Mouse (Mus musculus): ENCODE results near the gene Nkx2-5. TPM values are rescaled to one million over a fixed set of nuclear protein-coding genes. Genes with fewer than 3 reads are reported as not detected.

Nkx2-5 gene
- polyA plus RNA-seq, 1 experiment from 2014 or later: not detected

- H3K36me3 ChIP-seq: no peaks in the 10 kb centered on the region
- peak overlapping the region; percentile 43 for H3K4me2 ChIP-seq (replicated peaks)
- no peaks in the 10 kb centered on the region for H3K9me3 ChIP-seq
- H3K27me3 ChIP-seq: peaks cover 89% of the 10 kb centered on the region
- H3K4me3 ChIP-seq: peak overlapping the region; percentile 26
- no peak overlapping the region for H3K27ac ChIP-seq (replicated peaks)
- WGBS: 3% methylated on average over 19 of the region's 19 CpGs
- H3K4me1 ChIP-seq: peaks cover 18% of the 10 kb centered on the region
- H3K9ac ChIP-seq (replicated peaks): no peak overlapping the region
- ATAC-seq (ENCODE audit: low FRiP score, low read depth): no peak
These were observed 4.4 kb upstream of the Nkx2-5 start for GRCm38 (mm10) chr17:26849106-26849745.

DNA sequence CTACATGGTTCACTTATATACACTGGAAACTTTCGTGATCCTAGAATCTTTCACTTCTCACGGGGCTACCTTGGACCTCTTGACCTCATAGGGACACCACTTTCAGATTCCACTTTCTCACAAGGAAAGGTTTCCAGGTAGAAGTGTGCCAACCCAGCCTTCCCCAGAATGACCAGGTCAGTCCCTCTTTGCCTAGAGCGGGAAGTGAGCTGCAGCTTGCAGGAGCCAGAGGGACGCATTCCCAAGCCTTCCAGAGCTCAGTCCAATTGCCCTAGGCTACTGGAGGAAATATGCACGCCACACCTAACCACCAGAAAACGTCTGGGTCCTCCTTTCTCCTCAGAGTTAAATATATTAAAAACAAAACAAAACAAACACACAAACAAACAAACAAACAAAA, 3.4 kb upstream of the Nkx2-5 start:
- Histone ChIP-seq H3K36me3 (no peaks in the 10 kb centered on the region), H3K9ac (replicated peaks) (no peak overlapping the region)
- WGBS: 1% methylated on average over 6 of the region's 6 CpGs

GRCm38 (mm10) chr17:26847801-26848200, 3.0 kb upstream of the Nkx2-5 start:
- peaks cover 90% of the 10 kb centered on the region for H3K27me3 ChIP-seq
- no peaks in the 10 kb centered on the region for H3K9me3 ChIP-seq
- 2% methylated on average over 5 of the region's 5 CpGs for WGBS
- peaks cover 19% of the 10 kb centered on the region for H3K4me1 ChIP-seq
- no peak overlapping the region for H3K9ac ChIP-seq (replicated peaks)
- no peak overlapping the region for H3K27ac ChIP-seq (replicated peaks)
- ATAC-seq (ENCODE audit: low FRiP score, low read depth): no peak
- no peak overlapping the region for H3K4me2 ChIP-seq (replicated peaks)
- H3K4me3 ChIP-seq: no peak overlapping the region
- no peaks in the 10 kb centered on the region for H3K36me3 ChIP-seq

More for the DNA sequence above, 3.4 kb upstream of the Nkx2-5 start:
- no peak for ATAC-seq (ENCODE audit: low FRiP score, low read depth)
- Histone ChIP-seq H3K4me1 (peaks cover 19% of the 10 kb centered on the region), H3K4me3 (no peak overlapping the region), H3K27me3 (peaks cover 90% of the 10 kb centered on the region), H3K4me2 (replicated peaks) (no peak overlapping the region), H3K27ac (replicated peaks) (no peak overlapping the region), H3K9me3 (no peaks in the 10 kb centered on the region)

DNA sequence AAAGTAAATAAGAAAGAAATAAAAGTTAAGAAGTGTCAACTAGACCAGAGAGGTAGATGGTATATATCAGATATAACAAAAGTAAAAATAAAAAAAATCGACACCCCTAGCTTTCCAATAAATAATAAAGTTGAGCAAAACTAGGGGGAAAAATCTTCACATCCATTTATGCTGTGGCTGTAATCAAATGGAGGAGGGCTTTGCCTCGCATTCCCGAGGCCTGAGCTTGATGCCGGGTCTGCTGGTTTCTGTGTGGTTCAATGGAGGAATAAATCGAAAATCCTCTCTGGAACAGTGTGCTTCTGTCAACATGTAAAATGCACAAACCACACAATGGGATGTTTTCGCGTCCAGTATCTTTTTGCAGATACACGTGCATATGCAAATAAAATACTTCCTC, 1.6 kb upstream of the Nkx2-5 start:
- Histone ChIP-seq H3K36me3 (no peaks in the 10 kb centered on the region), H3K9me3 (no peaks in the 10 kb centered on the region), H3K27me3 (peaks cover 90% of the 10 kb centered on the region), H3K4me3 (no peak overlapping the region), H3K4me2 (replicated peaks) (no peak overlapping the region), H3K4me1 (peaks cover 19% of the 10 kb centered on the region), H3K27ac (replicated peaks) (no peak overlapping the region), H3K9ac (replicated peaks) (no peak overlapping the region)
- ATAC-seq (ENCODE audit: low FRiP score, low read depth): no peak
- 5% methylated on average over 8 of the region's 8 CpGs for WGBS

DNA sequence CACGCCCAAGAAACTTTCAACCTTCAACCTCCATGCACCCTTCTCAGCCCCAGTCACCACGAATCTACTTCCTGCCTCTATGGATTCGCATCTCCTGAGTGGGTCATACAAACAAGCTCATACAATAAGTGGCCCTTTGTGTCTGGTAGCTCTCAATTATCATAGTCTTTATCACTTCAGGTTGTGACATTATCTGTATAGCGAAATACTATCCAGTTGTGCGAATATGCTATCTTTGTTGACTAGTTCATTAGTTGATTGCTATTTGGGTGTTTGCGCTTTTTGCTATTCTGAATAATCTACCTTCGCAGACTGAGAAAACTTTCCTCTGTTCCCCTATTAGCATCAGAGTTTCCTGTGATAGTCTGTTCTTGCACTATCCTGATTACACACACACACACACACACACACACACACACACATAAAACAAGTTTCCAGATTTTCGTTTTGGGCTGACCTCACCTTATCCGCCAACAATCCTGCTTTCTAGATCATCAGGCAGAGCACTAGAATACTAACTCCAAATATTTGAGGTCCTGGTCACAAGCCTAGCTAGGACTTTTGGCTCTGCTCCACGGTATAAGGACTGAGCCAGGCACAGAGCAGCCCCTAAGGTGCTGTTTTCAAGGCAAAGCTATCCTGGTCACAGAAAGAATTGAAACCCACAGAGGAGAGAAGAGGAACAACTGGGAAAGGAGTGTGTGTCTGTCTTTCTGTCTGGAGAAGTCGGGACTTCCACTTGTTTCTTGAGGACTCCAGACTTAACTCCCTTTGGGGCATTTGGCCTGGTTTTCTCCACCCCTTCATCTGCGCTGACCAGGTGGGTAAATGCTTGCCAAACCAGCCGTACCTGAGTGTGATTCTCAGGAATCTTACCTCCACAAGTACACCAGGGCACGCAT, 591 bp upstream of the Nkx2-5 start:
- Histone ChIP-seq H3K4me2 (replicated peaks) (no peak overlapping the region), H3K27me3 (peaks cover 90% of the 10 kb centered on the region), H3K9me3 (no peaks in the 10 kb centered on the region), H3K4me3 (no peak overlapping the region), H3K36me3 (no peaks in the 10 kb centered on the region), H3K27ac (replicated peaks) (no peak overlapping the region), H3K9ac (replicated peaks) (no peak overlapping the region), H3K4me1 (peaks cover 14% of the 10 kb centered on the region)
- 5% methylated on average over 14 of the region's 14 CpGs for WGBS
- no peak for ATAC-seq (ENCODE audit: low FRiP score, low read depth)

GRCm38 (mm10) chr17:26844371-26844851, 398 bp downstream of the Nkx2-5 start:
- ATAC-seq (ENCODE audit: low FRiP score, low read depth): no peak
- under 1% methylated on average over 36 of the region's 36 CpGs for WGBS
- no peaks in the 10 kb centered on the region for H3K36me3 ChIP-seq
- H3K4me3 ChIP-seq: 0 out of 2 replicates have a peak overlapping the region, but pooled peaks have one; percentile 0
- no peak overlapping the region for H3K27ac ChIP-seq (replicated peaks)
- H3K4me2 ChIP-seq (replicated peaks): no peak overlapping the region
- H3K4me1 ChIP-seq: 0 out of 2 replicates have a peak, but pooled peaks cover 5% of the 10 kb centered on the region
- no peaks in the 10 kb centered on the region for H3K9me3 ChIP-seq
- no peak overlapping the region for H3K9ac ChIP-seq (replicated peaks)
- H3K27me3 ChIP-seq: peaks cover 90% of the 10 kb centered on the region

DNA sequence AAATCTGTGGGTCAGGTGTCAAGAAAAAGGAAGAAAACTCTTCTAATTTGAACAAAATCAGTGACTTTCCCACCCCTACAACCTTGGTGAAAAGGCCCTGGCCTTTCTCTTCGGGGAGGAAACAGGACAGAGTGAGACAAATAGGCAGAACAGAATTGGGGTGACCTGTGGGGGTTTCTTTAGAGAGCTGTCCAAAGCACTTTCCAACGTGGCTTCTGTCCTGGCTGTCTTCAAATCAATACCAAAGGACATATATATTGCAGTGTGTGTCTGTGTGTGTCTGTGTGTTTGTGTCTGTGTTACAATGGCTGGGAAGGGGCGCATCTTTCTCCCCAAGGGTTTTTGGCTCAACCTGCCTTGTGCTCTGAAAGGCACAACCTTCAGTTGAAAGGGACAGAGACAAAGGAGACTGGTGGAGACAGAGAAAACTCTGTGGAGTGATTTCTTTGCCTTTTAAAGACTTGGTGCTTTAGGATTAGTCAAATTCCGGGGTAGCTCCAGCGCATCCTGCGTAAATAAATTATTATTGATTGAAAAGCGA, 1.0 kb downstream of the Nkx2-5 start:
- no peak overlapping the region for H3K4me3 ChIP-seq
- ATAC-seq (ENCODE audit: low FRiP score, low read depth): no peak
- H3K27me3 ChIP-seq: peaks cover 92% of the 10 kb centered on the region
- H3K27ac ChIP-seq (replicated peaks): no peak overlapping the region
- H3K9me3 ChIP-seq: no peaks in the 10 kb centered on the region
- H3K36me3 ChIP-seq: no peaks in the 10 kb centered on the region
- under 1% methylated on average over 7 of the region's 7 CpGs for WGBS
- no peak overlapping the region for H3K4me2 ChIP-seq (replicated peaks)
- 0 out of 2 replicates have a peak, but pooled peaks cover 5% of the 10 kb centered on the region for H3K4me1 ChIP-seq
- H3K9ac ChIP-seq (replicated peaks): no peak overlapping the region

GRCm38 (mm10) chr17:26843229-26843567, 1.6 kb downstream of the Nkx2-5 start:
- Histone ChIP-seq H3K27me3 (peaks cover 93% of the 10 kb centered on the region), H3K9me3 (no peaks in the 10 kb centered on the region), H3K27ac (replicated peaks) (no peak overlapping the region), H3K4me1 (0 out of 2 replicates have a peak, but pooled peaks cover 5% of the 10 kb centered on the region), H3K9ac (replicated peaks) (no peak overlapping the region), H3K36me3 (no peaks in the 10 kb centered on the region), H3K4me3 (no peak overlapping the region), H3K4me2 (replicated peaks) (no peak overlapping the region)
- ATAC-seq (ENCODE audit: low FRiP score, low read depth): no peak
- under 1% methylated on average over 14 of the region's 14 CpGs for WGBS

DNA sequence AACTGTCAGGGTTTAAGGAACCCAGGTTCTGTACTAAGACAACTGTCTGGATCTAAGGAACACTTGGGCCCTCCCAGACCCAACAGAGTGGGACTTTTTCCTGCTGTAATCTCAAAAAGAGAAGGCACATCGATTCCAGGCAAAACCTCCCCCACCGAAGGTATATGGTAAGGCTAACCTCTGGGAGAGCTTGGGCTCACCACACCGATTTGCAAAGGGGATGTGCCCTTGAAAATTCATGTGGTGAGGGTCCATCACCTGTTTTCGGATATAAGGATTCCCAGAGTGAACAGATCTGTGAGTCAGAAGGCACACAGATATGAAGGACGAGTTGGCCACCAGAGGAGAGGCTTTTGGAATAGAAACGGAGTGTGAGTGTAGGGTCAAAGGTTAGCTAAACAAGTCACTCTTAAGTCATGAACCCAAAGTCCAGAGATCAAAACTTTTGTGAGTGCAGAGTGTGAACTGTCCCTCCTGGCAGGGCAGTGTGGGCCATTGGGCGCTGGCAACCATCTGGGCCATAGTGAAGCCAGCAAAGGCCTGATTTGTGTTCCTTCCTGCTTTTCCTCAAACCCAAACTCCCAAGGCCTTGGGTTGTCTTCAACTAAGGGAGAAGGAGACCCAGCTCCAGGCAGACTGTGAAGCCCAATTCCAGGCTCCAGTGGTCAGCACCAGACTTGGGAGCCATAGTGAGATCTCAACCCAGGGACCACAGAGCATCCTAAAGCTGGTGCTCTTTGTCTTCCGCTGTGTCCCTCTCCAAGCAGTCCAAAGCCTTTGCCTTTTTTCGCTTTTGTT, 2.2 kb downstream of the Nkx2-5 start:
- 0 out of 2 replicates have a peak, but pooled peaks cover 5% of the 10 kb centered on the region for H3K4me1 ChIP-seq
- peaks cover 93% of the 10 kb centered on the region for H3K27me3 ChIP-seq
- H3K27ac ChIP-seq (replicated peaks): no peak overlapping the region
- WGBS: 4% methylated on average over 9 of the region's 9 CpGs
- no peak overlapping the region for H3K4me3 ChIP-seq
- H3K9me3 ChIP-seq: no peaks in the 10 kb centered on the region
- H3K9ac ChIP-seq (replicated peaks): no peak overlapping the region
- no peak for ATAC-seq (ENCODE audit: low FRiP score, low read depth)
- H3K4me2 ChIP-seq (replicated peaks): no peak overlapping the region
- H3K36me3 ChIP-seq: no peaks in the 10 kb centered on the region

DNA sequence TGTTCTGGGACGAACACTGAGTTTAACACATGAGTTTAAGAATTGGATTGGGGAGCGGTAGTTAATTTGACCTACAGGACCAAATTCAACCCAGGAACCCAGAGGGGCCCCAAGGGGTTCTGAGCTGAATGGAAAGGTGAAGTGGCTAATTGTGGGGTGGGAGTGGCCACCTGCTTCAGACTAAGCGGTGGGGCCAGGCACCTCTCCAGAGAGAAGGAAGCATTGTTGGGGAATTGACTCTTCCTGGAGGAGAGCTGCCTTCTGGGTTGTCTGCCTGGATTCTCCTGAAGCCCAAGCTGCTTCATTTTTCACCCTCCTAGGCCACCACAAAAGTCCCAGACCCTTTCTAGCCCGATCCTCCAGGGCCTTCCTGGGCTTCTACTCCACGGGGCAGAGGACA, 2.8 kb downstream of the Nkx2-5 start:
- Histone ChIP-seq H3K27me3 (peaks cover 95% of the 10 kb centered on the region), H3K27ac (replicated peaks) (no peak overlapping the region), H3K36me3 (no peaks in the 10 kb centered on the region), H3K4me2 (replicated peaks) (no peak overlapping the region), H3K4me3 (no peak overlapping the region), H3K9ac (replicated peaks) (no peak overlapping the region), H3K9me3 (no peaks in the 10 kb centered on the region), H3K4me1 (0 out of 2 replicates have a peak, but pooled peaks cover 5% of the 10 kb centered on the region)
- WGBS: 2% methylated on average over 5 of the region's 5 CpGs
- ATAC-seq (ENCODE audit: low FRiP score, low read depth): no peak

GRCm38 (mm10) chr17:26840922-26841731, 3.7 kb downstream of the Nkx2-5 start:
- no peaks in the 10 kb centered on the region for H3K36me3 ChIP-seq
- peak overlapping the region; percentile 12; the same call in 1 of the 2 replicates for H3K4me3 ChIP-seq
- under 1% methylated on average over 48 of the region's 48 CpGs for WGBS
- peaks cover 98% of the 10 kb centered on the region for H3K27me3 ChIP-seq
- no peak overlapping the region for H3K9ac ChIP-seq (replicated peaks)
- ATAC-seq (ENCODE audit: low FRiP score, low read depth): no peak
- H3K9me3 ChIP-seq: no peaks in the 10 kb centered on the region
- 0 out of 2 replicates have a peak, but pooled peaks cover 5% of the 10 kb centered on the region for H3K4me1 ChIP-seq
- no peak overlapping the region for H3K27ac ChIP-seq (replicated peaks)
- H3K4me2 ChIP-seq (replicated peaks): no peak overlapping the region; the same call in 1 of the 2 replicates
